Mouse (Mus musculus) T-helper 1 cell (primary cell): ENCODE data around the gene Wnt10a.
"Not testable (repeated sequence)": the region's sequence is repeated elsewhere in the genome, so short reads cannot be mapped to it uniquely, and the experiment has no call there.

Experiments
- in situ Hi-C: fragments of 300-600 bp; cut with MboI, MseI; formaldehyde crosslinking; loops from one replicate; pipeline ENCODE4 v1.15.1; 2025; ENCODE audit warnings: high pct_unique_total_duplicates

Wnt10a gene

DNA sequence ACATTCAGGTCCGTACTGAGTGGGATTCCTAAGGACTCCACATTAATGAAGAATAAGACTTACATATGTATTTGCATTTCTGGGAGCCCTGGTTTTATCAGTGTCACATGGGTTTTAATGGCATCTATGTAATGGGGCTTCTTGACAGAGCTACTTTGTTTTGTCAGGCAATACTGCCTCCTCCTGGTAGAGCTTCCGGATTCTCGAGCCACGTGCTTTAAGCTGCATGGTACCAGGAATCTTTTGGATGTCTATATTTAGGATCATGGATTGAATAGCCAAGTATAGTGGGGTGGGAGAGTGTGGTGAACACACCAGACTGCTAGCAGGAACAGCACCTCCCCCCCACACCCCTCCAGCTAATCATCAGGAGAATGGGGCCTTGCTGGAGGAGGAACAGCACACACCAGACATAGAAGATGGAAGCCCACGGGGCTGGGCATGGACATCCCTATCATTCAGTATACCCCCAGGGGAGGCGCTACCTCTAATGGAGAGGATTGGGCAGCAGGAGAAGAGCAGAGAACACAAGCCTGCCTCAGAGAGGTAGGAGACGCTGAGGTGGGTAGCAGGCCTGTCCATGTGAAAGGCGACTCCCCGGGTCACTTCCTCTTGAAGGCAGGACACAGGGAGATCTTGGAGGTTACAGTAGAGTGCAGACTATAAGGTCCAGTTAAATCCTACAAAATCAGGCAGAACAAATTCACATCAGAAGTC lies 23.8 kb downstream of the Wnt10a start:
- in situ Hi-C loops, result loop anchor here (5.0 kb wide), 1 partner anchor 43 kb away; the partner anchor contains the start of gene Wnt6

DNA sequence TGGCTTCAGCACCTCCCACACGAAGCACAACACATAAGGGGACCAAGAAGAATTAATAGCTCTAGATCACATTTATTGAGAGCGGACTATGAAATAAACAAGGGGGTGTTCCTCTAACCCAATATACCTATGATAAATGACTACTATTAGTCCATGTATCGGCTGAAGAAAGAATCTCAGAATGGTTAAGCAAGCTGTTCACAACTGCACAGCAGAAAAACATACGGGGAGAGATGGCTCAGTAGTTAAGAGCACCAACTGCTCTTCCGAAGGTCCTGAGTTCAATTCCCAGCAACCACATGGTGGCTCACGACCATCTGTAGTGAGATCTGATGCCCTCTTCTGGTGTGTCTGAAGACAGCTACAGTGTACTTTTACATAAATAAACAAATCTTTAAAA lies 24.6 kb downstream of the Wnt10a start:
- in situ Hi-C loops, result not testable (repeated sequence)

DNA sequence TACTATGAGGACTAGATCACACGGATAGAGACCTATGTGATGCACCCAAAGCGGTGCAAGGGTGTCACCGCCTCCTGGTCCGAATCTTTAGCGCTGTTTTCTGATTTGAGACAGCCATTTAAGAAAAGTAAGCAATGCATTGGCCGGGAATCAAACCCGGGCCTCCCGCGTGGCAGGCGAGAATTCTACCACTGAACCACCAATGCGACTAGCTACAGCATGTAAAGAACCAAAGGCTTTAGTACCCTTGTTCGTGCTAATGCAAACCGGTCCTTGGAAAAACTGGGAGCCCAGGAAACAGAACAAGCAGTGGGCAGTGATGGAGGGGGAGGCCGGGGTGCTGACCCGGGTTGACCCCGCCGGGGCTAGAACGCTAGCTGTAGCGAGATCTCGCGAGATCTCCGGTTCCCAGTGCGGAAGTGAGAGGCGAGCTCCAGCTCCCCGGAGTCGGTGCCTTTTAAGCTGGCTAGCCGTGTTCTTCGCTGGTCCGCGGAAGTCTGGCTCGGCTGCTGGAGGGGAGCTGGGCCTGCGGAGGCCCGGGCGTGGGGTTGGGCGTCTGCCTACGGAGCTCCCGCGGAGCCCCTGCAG lies 25.4 kb downstream of the Wnt10a start:
- in situ Hi-C loops, result no loop called here

GRCm38 (mm10) chr1:74817219-74817618 lies 25.9 kb downstream of the Wnt10a start:
- in situ Hi-C loops, result no loop called here

- in situ Hi-C loops, result no loop called here
Observed at GRCm38 (mm10) chr1:74818509-74818908, 27.2 kb downstream of the Wnt10a start.

DNA sequence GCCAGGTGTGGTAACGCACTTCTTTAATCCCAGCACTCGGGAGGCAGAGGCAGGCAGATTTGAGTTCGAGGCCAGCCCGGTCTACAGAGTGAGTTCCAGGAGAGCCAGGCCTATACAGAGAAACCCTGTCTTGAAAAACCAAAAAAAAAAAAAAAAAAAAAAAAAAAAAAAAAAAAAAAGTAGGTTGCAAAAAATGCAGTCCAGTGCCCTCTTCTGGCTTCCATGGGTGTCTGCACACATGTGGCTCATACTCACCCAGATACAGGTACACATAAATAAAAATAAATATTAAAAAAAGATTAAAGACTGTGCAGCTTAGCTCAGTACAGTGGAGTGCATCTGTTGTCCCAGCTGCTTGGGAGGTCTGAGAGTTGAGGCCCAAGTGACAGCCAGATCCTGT lies 32.3 kb downstream of the Wnt10a start:
- in situ Hi-C loops, result not testable (repeated sequence)

- in situ Hi-C loops, result no loop called here
Observed at GRCm38 (mm10) chr1:74824518-74825302, 33.4 kb downstream of the Wnt10a start.

- in situ Hi-C loops, result no loop called here
Observed at GRCm38 (mm10) chr1:74830061-74830460, 38.7 kb downstream of the Wnt10a start.

DNA sequence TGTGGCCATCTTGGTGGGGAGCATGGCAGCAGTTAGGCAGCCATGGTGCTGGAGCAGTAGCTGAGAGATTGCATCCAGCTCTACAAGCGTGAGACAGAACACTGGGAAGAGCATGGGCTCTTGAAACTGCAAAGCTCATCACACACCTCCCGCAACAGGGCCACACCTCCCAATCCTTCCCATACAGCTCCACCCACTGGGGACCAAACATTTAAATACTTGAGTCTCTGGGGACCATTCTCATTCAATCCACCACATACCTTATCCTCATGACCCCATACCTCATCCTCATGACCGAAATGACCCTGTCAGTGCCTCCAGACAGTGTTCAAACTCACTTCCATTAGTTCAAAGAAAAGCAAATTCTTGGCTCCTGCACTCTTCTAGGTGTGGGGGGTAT lies 41.9 kb downstream of the Wnt10a start:
- in situ Hi-C loops, result no loop called here

DNA sequence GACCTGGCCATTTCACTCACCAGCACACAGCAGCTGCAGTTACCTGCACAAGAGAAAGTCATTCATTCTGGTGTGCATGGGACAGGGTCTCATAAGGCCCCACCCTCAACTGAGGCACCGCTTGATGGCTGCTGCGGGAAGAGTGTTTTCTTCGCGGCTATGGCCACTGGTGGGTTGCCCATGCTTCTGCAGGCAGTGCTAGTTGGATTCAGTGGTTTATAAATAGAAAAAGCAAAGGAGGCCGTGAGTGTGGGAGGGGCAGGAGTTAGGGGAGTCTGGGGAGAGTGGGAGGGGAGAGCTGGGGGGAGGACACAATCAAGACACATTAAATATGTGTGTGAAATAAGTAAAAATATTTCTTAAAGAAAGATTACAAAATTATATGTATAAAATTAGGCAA lies 51.8 kb downstream of the Wnt10a start:
- in situ Hi-C loops, result no loop called here

- in situ Hi-C loops, result no loop called here
Observed at GRCm38 (mm10) chr1:74846341-74846740, 55.0 kb downstream of the Wnt10a start.

DNA sequence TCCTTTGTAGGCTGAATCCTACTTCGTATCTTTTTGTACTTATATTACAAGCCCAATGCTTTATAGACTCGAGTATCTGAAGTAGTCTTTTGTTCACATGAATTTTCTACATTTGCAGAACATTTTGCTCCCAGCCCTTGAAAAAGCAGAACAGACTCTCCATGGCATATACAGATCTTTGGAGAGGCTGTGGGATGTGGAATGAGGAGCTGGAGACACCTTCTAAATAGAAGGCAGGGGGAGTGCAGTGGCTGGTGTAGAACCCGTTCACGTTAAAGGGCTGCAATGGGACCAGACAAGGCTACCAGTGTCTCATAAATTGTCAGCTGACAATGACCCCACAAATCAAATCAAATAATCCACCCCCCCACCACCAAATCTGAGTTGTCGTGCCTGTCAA lies 57.6 kb downstream of the Wnt10a start:
- in situ Hi-C loops, result no loop called here

- in situ Hi-C loops, result no loop called here
Observed at GRCm38 (mm10) chr1:74850251-74850650, 58.9 kb downstream of the Wnt10a start.

DNA sequence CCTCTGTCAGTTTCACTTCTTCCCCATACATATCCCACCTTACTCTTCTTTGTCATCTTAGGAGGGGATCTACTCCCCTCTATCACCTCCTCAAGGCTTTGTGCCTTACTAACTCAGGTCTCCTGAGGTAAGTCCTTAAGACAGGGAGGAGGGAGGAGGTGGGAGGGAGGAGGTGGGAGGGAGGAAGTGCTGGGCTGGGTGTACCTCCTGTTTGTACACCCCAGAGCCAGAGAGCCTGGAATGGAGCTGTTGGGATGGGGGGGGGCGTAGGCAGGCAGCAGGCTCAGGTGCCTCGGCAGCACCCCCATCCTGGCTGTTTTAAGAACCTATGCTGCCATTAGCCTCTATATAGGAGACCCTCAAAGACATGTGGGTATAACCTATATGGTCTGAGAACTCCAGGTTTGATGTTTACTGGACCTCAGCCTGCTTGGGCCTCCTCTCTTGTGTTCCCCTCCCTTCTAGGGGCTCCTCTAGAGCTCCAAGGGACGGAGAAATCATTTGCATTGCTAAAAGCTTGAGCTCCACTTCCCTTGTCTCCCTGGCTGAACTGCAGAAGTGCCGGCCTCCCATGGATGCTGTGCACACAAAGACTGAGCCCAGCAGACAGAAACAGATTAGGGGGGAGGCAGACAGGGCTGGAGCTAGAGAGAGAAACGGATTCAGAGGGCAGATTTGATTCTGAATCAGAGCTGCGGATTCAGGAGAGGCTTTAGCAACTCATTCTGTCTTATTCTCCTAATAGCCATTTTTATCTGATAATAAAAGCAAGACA lies 59.9 kb downstream of the Wnt10a start:
- in situ Hi-C loops, result no loop called here
